Mouse (Mus musculus): ENCODE measurements around the gene Zbtb49. TPM values are rescaled to one million over a fixed set of nuclear protein-coding genes. Genes with fewer than 3 reads are reported as not detected.

Gene Zbtb49
- total RNA-seq (2014; rRNA removed; ENCODE audit: low replicate concordance) (6.4 and 15.3 TPM in 2 replicates), polyA plus RNA-seq (2015; fragmentation: Nextera tagmentation; extraction: Ambion mirVana) (4.4 TPM in 2 replicates)

DNA sequence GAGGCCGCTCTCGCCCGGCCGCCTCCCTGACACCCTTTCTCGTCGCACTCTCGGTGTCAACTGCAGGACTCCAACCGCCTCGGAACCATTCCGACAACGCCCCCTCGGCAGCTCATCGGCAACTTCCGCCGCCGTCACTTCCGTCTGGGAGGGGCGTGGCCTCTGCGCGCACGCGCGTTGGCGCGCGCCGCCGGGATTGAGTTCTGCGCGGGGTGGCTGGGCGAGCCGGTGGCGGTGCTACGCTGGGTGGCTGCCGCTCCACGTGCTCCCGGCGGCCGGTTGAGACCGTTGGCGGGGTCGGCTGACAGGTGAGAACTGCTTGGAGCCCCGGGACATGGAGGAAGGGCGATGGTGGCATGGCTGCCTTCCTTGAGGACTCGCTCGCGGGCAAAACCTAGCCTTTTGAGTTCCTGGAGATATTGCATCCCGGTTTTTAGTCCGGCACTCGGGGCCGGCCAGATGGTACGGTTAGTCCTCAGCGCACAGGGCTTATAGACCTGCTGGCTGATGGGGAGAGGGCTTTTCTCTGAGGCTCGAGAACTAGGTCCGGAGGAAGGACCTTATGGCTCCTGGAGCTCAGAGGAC lies at the start of gene Zbtb49, which contains the start of gene Lyar:
Gene Zbtb49, minus strand, starts transcription at position 130 of the 585 bp plus-strand sequence.
Gene Lyar, plus strand, starts transcription at position 143 of the 585 bp plus-strand sequence.
- Histone ChIP-seq H3K9ac (replicated peaks; ENCODE audit: low read depth, low read length) (peak within 1 kb of the TSS; percentile 76), H3K4me2 (ENCODE audit: low read depth, low read length) (peak within 1 kb of the TSS; percentile 75), H3K4me1 (ENCODE audit: control insufficient read depth, insufficient read depth) (peaks cover 16% of the 10 kb centered on the region), H3K36me3 (replicated peaks; ENCODE audit: control insufficient read depth, insufficient read depth, low read length) (peaks cover 9% of the 10 kb centered on the region), H3K4me3 (ENCODE audit: low read depth, low read length) (peak within 1 kb of the TSS; percentile 85), H3K27me3 (ENCODE audit: control insufficient read depth, insufficient read depth, low read length) (no peaks in the 10 kb centered on the region), H3K9me3 (replicated peaks; ENCODE audit: control insufficient read depth, low read length) (no peaks in the 10 kb centered on the region), H3K27ac (ENCODE audit: low read depth) (peak within 1 kb of the TSS; percentile 54)
- ATAC-seq (ENCODE audit: insufficient read depth, low read depth) (peak; percentile 95), DNase-seq (ENCODE audit: low spot score) (peak; percentile 82)
- no peak for TF ChIP-seq CTCF (IDR thresholded peaks at IDR 0.05; ENCODE audit: low read depth)
- no peak for TF ChIP-seq EP300 (IDR thresholded peaks at IDR 0.05; ENCODE audit: low read depth)
- under 1% methylated on average over 54 of the region's 55 CpGs for WGBS

DNA sequence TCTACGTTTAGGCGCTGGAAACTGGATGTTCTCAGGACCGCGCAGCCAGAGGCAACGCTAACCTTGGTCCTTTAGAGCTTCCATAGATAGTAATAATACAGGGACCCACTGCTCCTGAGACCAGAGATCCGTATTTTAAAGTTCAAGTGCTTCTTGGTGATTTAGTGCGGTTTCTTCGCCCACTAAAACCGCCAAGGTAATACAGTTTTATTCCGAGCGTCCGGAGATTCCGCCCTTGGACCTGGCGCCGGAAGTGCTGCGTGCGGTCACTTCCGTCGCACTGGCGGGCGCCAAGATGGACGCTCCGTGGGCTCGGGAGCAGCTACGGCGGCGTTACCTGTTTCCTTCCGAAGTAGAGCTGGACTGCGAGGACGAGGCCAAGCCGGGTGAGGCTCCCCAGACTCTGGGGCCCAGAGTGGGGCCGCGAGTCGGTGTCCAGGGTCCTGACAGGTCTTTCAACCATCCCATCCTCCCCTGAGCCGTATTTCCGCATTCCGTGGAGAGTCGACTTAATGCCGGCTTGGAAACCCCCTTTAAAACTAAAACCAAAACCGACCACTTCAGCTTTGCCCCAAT lies 39.9 kb upstream of the Zbtb49 start, which contains the start of gene Tmem128:
Gene Tmem128, plus strand, starts transcription at position 79 of the 576 bp plus-strand sequence.
- ATAC-seq (ENCODE audit: insufficient read depth, low read depth) = peak; percentile 78
- Histone ChIP-seq H3K4me3 (ENCODE audit: low read depth, low read length) (peak within 1 kb of the TSS; percentile 69), H3K4me2 (ENCODE audit: low read depth, low read length) (peak within 1 kb of the TSS; percentile 72), H3K9ac (replicated peaks; ENCODE audit: low read depth, low read length) (peak within 1 kb of the TSS; percentile 69), H3K9me3 (replicated peaks; ENCODE audit: control insufficient read depth, low read length) (no peaks in the 10 kb centered on the region; the same call in 1 of the 2 replicates), H3K27me3 (ENCODE audit: control insufficient read depth, insufficient read depth, low read length) (no peaks in the 10 kb centered on the region), H3K36me3 (replicated peaks; ENCODE audit: control insufficient read depth, insufficient read depth, low read length) (peaks cover 29% of the 10 kb centered on the region), H3K27ac (ENCODE audit: low read depth) (peak within 1 kb of the TSS; percentile 83), H3K4me1 (ENCODE audit: control insufficient read depth, insufficient read depth) (peaks cover 4% of the 10 kb centered on the region)
- peak; percentile 63 for DNase-seq (ENCODE audit: low spot score)
- TF ChIP-seq EP300 (IDR thresholded peaks at IDR 0.05; ENCODE audit: low read depth) = peak; percentile 41; the same call in 1 of the 2 replicates
- no peak for TF ChIP-seq CTCF (IDR thresholded peaks at IDR 0.05; ENCODE audit: low read depth)
- WGBS = under 1% methylated on average over 40 of the region's 40 CpGs

DNA sequence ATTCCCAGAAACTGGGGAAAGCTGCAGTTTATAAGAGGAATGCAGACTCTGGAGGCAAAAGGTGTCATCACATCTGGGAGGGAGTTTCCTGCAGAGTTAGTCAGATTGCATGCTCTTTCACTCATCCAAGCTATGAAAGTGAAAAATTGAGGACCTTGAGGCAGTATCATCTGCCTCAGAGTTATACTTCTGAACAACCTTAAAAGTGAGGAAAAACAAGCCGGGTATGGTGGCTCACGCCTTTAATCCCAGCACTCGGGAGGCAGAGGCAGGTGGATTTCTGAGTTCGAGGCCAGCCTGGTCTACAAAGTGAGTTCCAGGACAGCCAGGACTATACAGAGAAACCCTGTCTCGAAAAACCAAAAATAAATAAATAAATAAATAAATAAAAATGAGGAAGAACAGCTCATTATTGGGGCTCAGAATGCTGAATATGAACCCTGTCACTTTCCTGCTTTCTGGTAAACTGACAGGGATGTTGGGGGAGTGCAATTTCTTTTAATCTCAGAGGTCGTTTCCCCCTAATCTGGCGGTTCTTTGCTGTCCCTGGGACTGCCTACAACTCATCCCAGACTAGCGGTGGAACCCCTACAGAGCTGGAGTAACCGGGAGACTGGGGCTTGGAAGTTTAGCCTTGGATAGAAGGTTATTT lies 39.3 kb upstream of the Zbtb49 start:
- TF ChIP-seq CTCF (IDR thresholded peaks at IDR 0.05; ENCODE audit: low read depth) = no peak
- no peak for TF ChIP-seq EP300 (IDR thresholded peaks at IDR 0.05; ENCODE audit: low read depth)
- Histone ChIP-seq H3K36me3 (replicated peaks; ENCODE audit: control insufficient read depth, insufficient read depth, low read length) (peaks cover 23% of the 10 kb centered on the region), H3K4me1 (ENCODE audit: control insufficient read depth, insufficient read depth) (peaks cover 4% of the 10 kb centered on the region), H3K27ac (ENCODE audit: low read depth) (peak overlapping the region; percentile 83), H3K4me2 (ENCODE audit: low read depth, low read length) (peak overlapping the region; percentile 72), H3K9ac (replicated peaks; ENCODE audit: low read depth, low read length) (peak overlapping the region; percentile 69), H3K9me3 (replicated peaks; ENCODE audit: control insufficient read depth, low read length) (no peaks in the 10 kb centered on the region; the same call in 1 of the 2 replicates), H3K4me3 (ENCODE audit: low read depth, low read length) (peak overlapping the region; percentile 69), H3K27me3 (ENCODE audit: control insufficient read depth, insufficient read depth, low read length) (no peaks in the 10 kb centered on the region)
- ATAC-seq (ENCODE audit: insufficient read depth, low read depth) (no peak), DNase-seq (ENCODE audit: low spot score) (no peak)
- 39% methylated on average over 8 of the region's 9 CpGs for WGBS

DNA sequence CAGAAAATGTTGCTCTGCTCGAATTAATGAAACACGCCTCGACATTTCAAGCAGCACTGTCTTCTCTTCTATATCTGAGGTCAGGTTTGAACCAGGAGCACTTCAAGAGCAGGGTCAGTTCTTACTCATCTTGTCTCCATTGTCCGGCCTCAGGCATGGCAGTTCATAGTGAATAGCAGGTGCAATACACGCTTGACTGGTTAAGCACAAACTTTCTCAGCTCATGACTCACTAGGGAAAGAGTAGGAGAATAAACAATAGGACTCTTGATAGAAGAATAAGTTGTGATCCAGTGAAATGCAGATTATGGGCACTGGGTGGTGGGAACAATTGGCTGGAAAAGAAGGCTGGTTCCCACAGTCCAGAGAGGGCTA lies 38.5 kb upstream of the Zbtb49 start:
- Histone ChIP-seq H3K4me2 (ENCODE audit: low read depth, low read length) (no peak overlapping the region), H3K4me1 (ENCODE audit: control insufficient read depth, insufficient read depth) (peaks cover 4% of the 10 kb centered on the region), H3K27me3 (ENCODE audit: control insufficient read depth, insufficient read depth, low read length) (no peaks in the 10 kb centered on the region), H3K36me3 (replicated peaks; ENCODE audit: control insufficient read depth, insufficient read depth, low read length) (peaks cover 15% of the 10 kb centered on the region), H3K4me3 (ENCODE audit: low read depth, low read length) (no peak overlapping the region), H3K27ac (ENCODE audit: low read depth) (no peak overlapping the region), H3K9me3 (replicated peaks; ENCODE audit: control insufficient read depth, low read length) (no peaks in the 10 kb centered on the region; the same call in 1 of the 2 replicates), H3K9ac (replicated peaks; ENCODE audit: low read depth, low read length) (no peak overlapping the region)
- TF ChIP-seq CTCF (IDR thresholded peaks at IDR 0.05; ENCODE audit: low read depth) = no peak
- TF ChIP-seq EP300 (IDR thresholded peaks at IDR 0.05; ENCODE audit: low read depth) = no peak
- WGBS = 85% methylated on average over 5 of the region's 5 CpGs
- DNase-seq (ENCODE audit: low spot score) (no peak), ATAC-seq (ENCODE audit: insufficient read depth, low read depth) (no peak)

DNA sequence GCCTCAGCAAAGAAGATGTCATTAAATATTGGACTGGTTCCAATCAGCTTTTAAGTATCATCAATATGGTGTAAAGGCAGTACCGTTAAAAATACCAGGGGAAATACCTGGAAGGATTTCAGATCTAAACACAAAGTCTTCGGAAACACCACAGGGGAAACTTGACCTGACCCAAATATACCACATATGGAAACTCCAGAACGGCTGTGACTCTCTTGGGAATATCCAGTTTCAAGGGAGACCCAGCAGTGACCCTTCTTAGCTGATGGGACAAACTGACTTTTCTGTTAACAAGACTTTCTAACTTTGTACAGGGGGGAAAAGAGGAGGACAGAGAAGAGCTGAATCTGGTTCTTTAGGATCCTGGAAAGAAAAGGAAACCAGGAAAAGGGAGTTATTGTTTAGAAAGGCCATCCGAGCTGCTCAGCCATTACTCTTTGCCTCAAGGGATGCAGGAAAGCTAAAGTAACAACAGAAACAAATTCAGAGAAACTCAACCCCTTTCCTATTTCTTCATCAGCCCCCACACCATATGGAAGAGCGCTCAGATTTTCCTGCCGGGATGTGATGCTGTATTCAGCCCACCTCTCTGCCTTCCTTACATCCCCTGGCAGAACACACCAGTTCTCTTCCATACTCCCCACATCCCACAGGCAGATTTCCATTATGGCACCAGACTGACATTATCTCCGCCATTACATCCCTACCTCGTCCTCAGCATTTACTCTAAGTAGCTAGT lies 37.9 kb upstream of the Zbtb49 start:
- 72% methylated on average over 8 of the region's 8 CpGs for WGBS
- H3K9me3 ChIP-seq (replicated peaks; ENCODE audit: control insufficient read depth, low read length) = no peaks in the 10 kb centered on the region; the same call in 1 of the 2 replicates
- H3K4me1 ChIP-seq (ENCODE audit: control insufficient read depth, insufficient read depth) = peaks cover 4% of the 10 kb centered on the region
- no peak for DNase-seq (ENCODE audit: low spot score)
- no peaks in the 10 kb centered on the region for H3K27me3 ChIP-seq (ENCODE audit: control insufficient read depth, insufficient read depth, low read length)
- no peak overlapping the region for H3K4me2 ChIP-seq (ENCODE audit: low read depth, low read length)
- peaks cover 9% of the 10 kb centered on the region for H3K36me3 ChIP-seq (replicated peaks; ENCODE audit: control insufficient read depth, insufficient read depth, low read length)
- TF ChIP-seq EP300 (IDR thresholded peaks at IDR 0.05; ENCODE audit: low read depth) (no peak), CTCF (IDR thresholded peaks at IDR 0.05; ENCODE audit: low read depth) (no peak)
- no peak overlapping the region for H3K4me3 ChIP-seq (ENCODE audit: low read depth, low read length)
- no peak overlapping the region for H3K27ac ChIP-seq (ENCODE audit: low read depth)
- no peak overlapping the region for H3K9ac ChIP-seq (replicated peaks; ENCODE audit: low read depth, low read length)
- ATAC-seq (ENCODE audit: insufficient read depth, low read depth) = no peak

Measured in heart, postnatal 0 days (tissue).